Mouse (Mus musculus): ENCODE results near the gene Apba2. TPM values are rescaled to one million over a fixed set of nuclear protein-coding genes. Genes with fewer than 3 reads are reported as not detected.

Gene Apba2
- polyA plus RNA-seq, 1 experiment from 2014 or later: 7.3 TPM

GRCm38 (mm10) chr7:64505571-64505970, 4.1 kb downstream of the Apba2 start:
- H3K4me2 ChIP-seq (replicated peaks): no peak overlapping the region
- no peaks in the 10 kb centered on the region for H3K9me3 ChIP-seq (replicated peaks)
- 86% methylated on average over 3 of the region's 3 CpGs for WGBS
- H3K9ac ChIP-seq: no peak overlapping the region
- no peak overlapping the region for H3K27ac ChIP-seq (replicated peaks)
- no peaks in the 10 kb centered on the region for H3K36me3 ChIP-seq
- no peak overlapping the region for H3K4me3 ChIP-seq (replicated peaks)
- peaks cover 35% of the 10 kb centered on the region for H3K27me3 ChIP-seq
- peaks cover 15% of the 10 kb centered on the region for H3K4me1 ChIP-seq
- no peak for ATAC-seq (ENCODE audit: insufficient number of reproducible peaks, low FRiP score, low TSS enrichment, low read depth)

DNA sequence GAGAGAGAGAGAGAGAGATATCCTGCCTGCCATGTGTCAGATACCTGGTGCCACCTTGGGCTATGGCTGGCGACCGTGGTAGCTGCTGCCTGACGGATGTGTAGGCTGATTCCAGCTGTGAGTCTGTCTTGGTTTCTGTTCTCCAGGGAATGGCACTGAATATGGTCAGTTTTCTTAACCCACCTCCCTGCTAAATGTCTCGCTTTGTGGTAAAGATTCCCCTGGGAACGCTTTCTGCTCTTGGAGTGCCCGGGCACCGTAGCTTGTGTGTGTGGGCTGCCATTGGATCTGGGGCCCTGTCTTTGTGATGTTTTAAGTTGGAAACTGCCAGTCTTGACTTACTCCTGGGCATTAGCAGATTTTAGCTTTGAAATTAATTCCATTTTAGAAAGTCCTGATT, 7.3 kb downstream of the Apba2 start:
- H3K27me3 ChIP-seq: peaks cover 5% of the 10 kb centered on the region
- H3K9ac ChIP-seq: no peak overlapping the region
- no peak overlapping the region for H3K4me2 ChIP-seq (replicated peaks)
- WGBS: 63% methylated on average over 7 of the region's 7 CpGs
- H3K4me1 ChIP-seq: no peaks in the 10 kb centered on the region
- no peak overlapping the region for H3K27ac ChIP-seq (replicated peaks)
- H3K4me3 ChIP-seq (replicated peaks): no peak overlapping the region
- no peak for ATAC-seq (ENCODE audit: insufficient number of reproducible peaks, low FRiP score, low TSS enrichment, low read depth)
- H3K9me3 ChIP-seq (replicated peaks): no peaks in the 10 kb centered on the region
- no peaks in the 10 kb centered on the region for H3K36me3 ChIP-seq

- Histone ChIP-seq H3K9me3 (replicated peaks) (no peaks in the 10 kb centered on the region), H3K9ac (no peak overlapping the region), H3K27me3 (no peaks in the 10 kb centered on the region), H3K36me3 (no peaks in the 10 kb centered on the region), H3K27ac (replicated peaks) (no peak overlapping the region), H3K4me2 (replicated peaks) (no peak overlapping the region), H3K4me3 (replicated peaks) (no peak overlapping the region), H3K4me1 (no peaks in the 10 kb centered on the region)
- WGBS: 82% methylated on average over 2 of the region's 2 CpGs
- ATAC-seq (ENCODE audit: insufficient number of reproducible peaks, low FRiP score, low TSS enrichment, low read depth): no peak
Measured at GRCm38 (mm10) chr7:64509911-64510310, 8.4 kb downstream of the Apba2 start.

- no peaks in the 10 kb centered on the region for H3K4me1 ChIP-seq
- 79% methylated on average over 8 of the region's 8 CpGs for WGBS
- no peaks in the 10 kb centered on the region for H3K9me3 ChIP-seq (replicated peaks)
- H3K9ac ChIP-seq: no peak overlapping the region
- no peak overlapping the region for H3K4me2 ChIP-seq (replicated peaks)
- H3K4me3 ChIP-seq (replicated peaks): no peak overlapping the region
- no peak overlapping the region for H3K27ac ChIP-seq (replicated peaks)
- ATAC-seq (ENCODE audit: insufficient number of reproducible peaks, low FRiP score, low TSS enrichment, low read depth): no peak
- no peaks in the 10 kb centered on the region for H3K36me3 ChIP-seq
- no peaks in the 10 kb centered on the region for H3K27me3 ChIP-seq
Measured at GRCm38 (mm10) chr7:64510526-64511210, 9.2 kb downstream of the Apba2 start.

GRCm38 (mm10) chr7:64513621-64514020, 12.1 kb downstream of the Apba2 start:
- Histone ChIP-seq H3K4me3 (replicated peaks) (no peak overlapping the region), H3K27ac (replicated peaks) (no peak overlapping the region), H3K36me3 (no peaks in the 10 kb centered on the region), H3K4me2 (replicated peaks) (no peak overlapping the region), H3K4me1 (no peaks in the 10 kb centered on the region), H3K9ac (no peak overlapping the region), H3K9me3 (replicated peaks) (no peaks in the 10 kb centered on the region), H3K27me3 (no peaks in the 10 kb centered on the region)
- 78% methylated on average over 3 of the region's 3 CpGs for WGBS
- no peak for ATAC-seq (ENCODE audit: insufficient number of reproducible peaks, low FRiP score, low TSS enrichment, low read depth)

GRCm38 (mm10) chr7:64515280-64515679, 13.8 kb downstream of the Apba2 start:
- no peaks in the 10 kb centered on the region for H3K36me3 ChIP-seq
- no peaks in the 10 kb centered on the region for H3K9me3 ChIP-seq (replicated peaks)
- no peak overlapping the region for H3K4me3 ChIP-seq (replicated peaks)
- ATAC-seq (ENCODE audit: insufficient number of reproducible peaks, low FRiP score, low TSS enrichment, low read depth): no peak
- no peaks in the 10 kb centered on the region for H3K27me3 ChIP-seq
- WGBS: 55% methylated on average over 3 of the region's 3 CpGs
- no peak overlapping the region for H3K27ac ChIP-seq (replicated peaks)
- no peak overlapping the region for H3K4me2 ChIP-seq (replicated peaks)
- H3K9ac ChIP-seq: no peak overlapping the region
- no peaks in the 10 kb centered on the region for H3K4me1 ChIP-seq

- H3K4me2 ChIP-seq (replicated peaks): no peak overlapping the region
- no peak overlapping the region for H3K4me3 ChIP-seq (replicated peaks)
- H3K9ac ChIP-seq: no peak overlapping the region
- H3K36me3 ChIP-seq: no peaks in the 10 kb centered on the region
- no peaks in the 10 kb centered on the region for H3K27me3 ChIP-seq
- no peaks in the 10 kb centered on the region for H3K4me1 ChIP-seq
- WGBS: 90% methylated on average over 4 of the region's 4 CpGs
- no peak overlapping the region for H3K27ac ChIP-seq (replicated peaks)
- no peak for ATAC-seq (ENCODE audit: insufficient number of reproducible peaks, low FRiP score, low TSS enrichment, low read depth)
- H3K9me3 ChIP-seq (replicated peaks): no peaks in the 10 kb centered on the region
Measured at GRCm38 (mm10) chr7:64515891-64516290, 14.4 kb downstream of the Apba2 start.

DNA sequence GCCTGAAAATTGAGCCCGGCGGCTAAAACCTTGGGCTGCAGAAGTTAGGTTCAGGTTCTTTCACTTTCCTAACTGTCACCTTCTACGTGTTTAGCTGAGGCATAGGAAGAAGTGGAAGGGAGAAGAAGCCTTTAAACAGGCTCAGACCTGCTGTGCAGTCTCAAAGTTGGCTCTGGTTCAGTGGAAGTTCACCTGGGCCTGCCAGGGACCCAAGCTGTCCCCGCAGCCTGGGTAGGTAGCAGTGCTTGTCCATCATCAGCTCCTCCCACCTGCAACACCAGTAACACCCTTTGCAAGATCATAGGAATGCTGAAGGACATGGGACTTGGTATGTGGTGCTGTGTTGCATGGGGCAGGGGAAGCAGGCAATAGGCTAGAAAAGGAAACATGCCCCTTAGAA, 17.6 kb downstream of the Apba2 start:
- H3K4me2 ChIP-seq (replicated peaks): no peak overlapping the region
- no peak overlapping the region for H3K27ac ChIP-seq (replicated peaks)
- no peaks in the 10 kb centered on the region for H3K36me3 ChIP-seq
- no peaks in the 10 kb centered on the region for H3K9me3 ChIP-seq (replicated peaks)
- WGBS: 78% methylated on average over 4 of the region's 4 CpGs
- H3K4me1 ChIP-seq: no peaks in the 10 kb centered on the region
- no peak for ATAC-seq (ENCODE audit: insufficient number of reproducible peaks, low FRiP score, low TSS enrichment, low read depth)
- H3K9ac ChIP-seq: no peak overlapping the region
- no peak overlapping the region for H3K4me3 ChIP-seq (replicated peaks)
- no peaks in the 10 kb centered on the region for H3K27me3 ChIP-seq

DNA sequence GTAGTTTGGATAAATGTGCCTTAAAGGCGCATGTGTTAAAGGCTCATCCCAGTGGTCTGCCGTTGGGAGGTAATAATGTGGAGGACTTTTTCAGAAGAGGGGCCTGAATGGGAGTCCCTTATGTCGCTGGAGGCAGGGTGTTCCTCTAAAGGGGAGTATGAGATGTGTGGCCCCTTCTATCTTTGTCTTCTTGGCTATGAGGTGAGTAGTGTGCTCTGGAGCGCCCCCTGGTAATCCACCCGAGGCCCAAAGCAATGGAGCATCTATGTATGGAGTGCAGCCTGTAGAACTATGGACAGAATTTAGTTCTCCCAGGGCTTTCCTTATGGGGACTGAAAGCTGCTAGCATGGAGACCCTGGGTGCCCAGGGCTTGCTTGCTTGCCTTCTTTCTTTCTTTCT, 18.0 kb downstream of the Apba2 start:
- H3K4me1 ChIP-seq: no peaks in the 10 kb centered on the region
- no peaks in the 10 kb centered on the region for H3K27me3 ChIP-seq
- no peaks in the 10 kb centered on the region for H3K36me3 ChIP-seq
- H3K9me3 ChIP-seq (replicated peaks): no peaks in the 10 kb centered on the region
- H3K4me3 ChIP-seq (replicated peaks): no peak overlapping the region
- 71% methylated on average over 5 of the region's 5 CpGs for WGBS
- no peak overlapping the region for H3K9ac ChIP-seq
- ATAC-seq (ENCODE audit: insufficient number of reproducible peaks, low FRiP score, low TSS enrichment, low read depth): no peak
- no peak overlapping the region for H3K27ac ChIP-seq (replicated peaks)
- no peak overlapping the region for H3K4me2 ChIP-seq (replicated peaks)

DNA sequence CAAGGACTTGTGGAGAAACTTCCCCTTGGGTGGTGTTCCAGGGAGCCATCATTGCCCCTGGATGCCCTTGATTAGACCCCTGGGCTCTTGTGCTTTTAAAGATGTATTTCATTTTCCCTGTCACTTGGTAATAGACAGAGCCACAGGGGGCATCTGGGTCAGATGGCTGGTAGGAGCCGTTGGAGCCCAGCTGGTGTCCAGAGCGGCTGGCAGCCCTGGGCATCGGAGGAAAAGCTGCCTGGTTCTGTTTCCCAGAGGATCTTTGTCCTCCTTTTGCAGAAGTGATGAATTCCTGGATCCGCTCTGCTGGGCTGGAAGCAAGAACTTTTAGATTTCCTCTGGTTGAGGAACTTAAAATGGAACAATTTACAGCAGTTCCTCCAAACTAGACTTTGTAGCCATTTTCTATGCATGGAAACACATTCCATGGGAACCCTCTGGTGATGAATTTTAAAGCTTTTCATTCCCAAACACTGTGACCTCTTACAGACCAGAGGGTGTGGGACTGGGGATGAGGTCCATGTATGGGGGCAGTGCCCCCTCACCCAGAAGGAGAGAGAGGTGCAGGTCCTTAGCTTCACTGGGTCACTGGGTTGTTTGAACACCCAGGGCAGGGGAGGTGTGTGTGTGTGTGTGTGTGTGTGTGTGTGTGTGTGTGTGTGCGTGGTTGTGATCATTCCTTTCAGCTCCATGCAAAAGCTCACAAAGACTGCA, 20.3 kb downstream of the Apba2 start:
- no peaks in the 10 kb centered on the region for H3K36me3 ChIP-seq
- no peaks in the 10 kb centered on the region for H3K9me3 ChIP-seq (replicated peaks)
- no peaks in the 10 kb centered on the region for H3K4me1 ChIP-seq
- H3K27me3 ChIP-seq: no peaks in the 10 kb centered on the region
- ATAC-seq (ENCODE audit: insufficient number of reproducible peaks, low FRiP score, low TSS enrichment, low read depth): no peak
- H3K4me3 ChIP-seq (replicated peaks): no peak overlapping the region
- no peak overlapping the region for H3K9ac ChIP-seq
- no peak overlapping the region for H3K27ac ChIP-seq (replicated peaks)
- 80% methylated on average over 5 of the region's 5 CpGs for WGBS
- no peak overlapping the region for H3K4me2 ChIP-seq (replicated peaks)

DNA sequence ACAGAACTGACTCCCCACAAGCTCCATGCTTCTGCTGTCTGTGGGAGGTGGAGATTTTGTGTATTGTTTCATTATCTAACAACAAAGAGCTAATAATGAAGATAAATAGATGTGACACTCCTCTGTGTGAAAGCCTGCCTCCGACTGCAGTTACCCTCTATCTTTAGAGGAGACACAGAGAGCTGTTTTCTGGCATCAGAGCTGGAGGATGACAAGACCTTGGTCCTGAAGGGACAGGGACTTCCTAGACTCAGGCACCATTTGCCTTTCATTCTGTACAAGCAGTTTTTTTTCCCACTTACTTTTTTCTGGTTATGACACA, 20.9 kb downstream of the Apba2 start:
- Histone ChIP-seq H3K4me1 (no peaks in the 10 kb centered on the region), H3K4me3 (replicated peaks) (no peak overlapping the region), H3K36me3 (no peaks in the 10 kb centered on the region), H3K27me3 (no peaks in the 10 kb centered on the region), H3K27ac (replicated peaks) (no peak overlapping the region), H3K4me2 (replicated peaks) (no peak overlapping the region), H3K9ac (no peak overlapping the region), H3K9me3 (replicated peaks) (no peaks in the 10 kb centered on the region)
- ATAC-seq (ENCODE audit: insufficient number of reproducible peaks, low FRiP score, low TSS enrichment, low read depth): no peak
- WGBS: 60% methylated on average over 1 of the region's 1 CpGs

DNA sequence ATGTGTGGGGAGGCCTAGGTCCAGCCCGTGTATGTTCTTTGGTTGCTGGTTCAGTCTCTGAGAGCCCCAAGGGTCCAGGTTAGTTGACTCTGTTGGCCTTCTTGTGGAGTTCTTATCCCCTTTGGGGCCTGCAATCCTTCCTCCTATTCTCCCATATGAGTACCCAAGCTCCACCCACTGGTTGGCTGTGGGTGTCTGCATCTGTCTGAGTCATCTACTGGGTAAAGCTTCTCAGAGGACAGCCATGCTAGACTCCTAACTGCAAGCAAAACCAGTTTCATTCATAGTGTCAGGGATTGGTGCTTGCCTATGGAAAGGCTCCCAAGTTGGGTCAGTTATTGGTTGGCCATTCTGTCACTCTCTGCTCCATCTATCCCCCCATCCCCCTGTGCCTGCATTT, 29.8 kb downstream of the Apba2 start:
- H3K9ac ChIP-seq: no peak overlapping the region
- no peaks in the 10 kb centered on the region for H3K4me1 ChIP-seq
- H3K4me2 ChIP-seq (replicated peaks): no peak overlapping the region
- no peaks in the 10 kb centered on the region for H3K27me3 ChIP-seq
- 93% methylated on average over 1 of the region's 1 CpGs for WGBS
- no peaks in the 10 kb centered on the region for H3K9me3 ChIP-seq (replicated peaks)
- no peak overlapping the region for H3K4me3 ChIP-seq (replicated peaks)
- ATAC-seq (ENCODE audit: insufficient number of reproducible peaks, low FRiP score, low TSS enrichment, low read depth): no peak
- H3K36me3 ChIP-seq: no peaks in the 10 kb centered on the region
- H3K27ac ChIP-seq (replicated peaks): no peak overlapping the region

Measured in embryonic facial prominence, embryonic 15.5 days (tissue).